Mouse (Mus musculus) kidney, adult 2 months (tissue): ENCODE measurements around the gene Sectm1b. TPM values are rescaled to one million over a fixed set of nuclear protein-coding genes. Genes with fewer than 3 reads are reported as not detected.

Experiments used
- DNase-seq: peaks from one replicate; pipeline ENCODE4 v3.0.0; 2021
- H3K27ac ChIP-seq: fragments of 200-500 bp; 2 replicates; pipeline ENCODE4 v1.5.1; 2012; ENCODE audit warnings: low read depth, low read length, control low read depth, inconsistent platforms; ENCODE audit not compliant: insufficient read depth
- H3K27me3 ChIP-seq: fragments of 200-500 bp; replicated peaks from 2 replicates; pipeline ENCODE4 v1.6.1; 2012; ENCODE audit warnings: mild to moderate bottlenecking, moderate library complexity, low read length, inconsistent platforms; ENCODE audit not compliant: control insufficient read depth, insufficient read depth
- H3K36me3 ChIP-seq: fragments of 200-500 bp; 2 replicates; pipeline ENCODE4 v1.6.1; 2012; ENCODE audit warnings: mild to moderate bottlenecking, moderate library complexity, low read length, inconsistent platforms; ENCODE audit not compliant: control insufficient read depth, insufficient read depth
- H3K4me1 ChIP-seq: fragments of 200-500 bp; 2 replicates; pipeline ENCODE4 v1.6.1; 2011; ENCODE audit warnings: low read length; ENCODE audit not compliant: control insufficient read depth, insufficient read depth
- H3K4me3 ChIP-seq: fragments of 200-500 bp; 2 replicates; pipeline ENCODE4 v1.5.1; 2011; ENCODE audit warnings: mild to moderate bottlenecking, low read depth, low read length, control low read depth; ENCODE audit not compliant: insufficient read depth
- CTCF ChIP-seq: fragments of 200-500 bp; conservative IDR thresholded peaks from 2 replicates; pipeline ENCODE4 v1.5.1; 2011; ENCODE audit warnings: low read depth, mild to moderate bottlenecking, control low read depth, low read length, moderate library complexity, mixed read lengths; ENCODE audit not compliant: insufficient read depth, insufficient read length
- POLR2A ChIP-seq: fragments of 200-500 bp; IDR thresholded peaks from one replicate; pipeline ENCODE4 v1.6.1; 2011; ENCODE audit warnings: low read depth, low read length, control low read depth
- WGBS: fragments of 180-500 bp; shearing (Covaris S2); methylation state at CpG from one replicate; pipeline ENCODE4 v1.1.7; 2018; 5-methylcytosine and 5-hydroxymethylcytosine counted together
- polyA plus RNA-seq: library from polyadenylated mRNA; depleted of rRNA; stranded (reverse); fragments of >200 nt; gene quantifications from 2 replicates; pipeline ENCODE4 v1.2.3, GENCODE M21; 2012

The Sectm1b gene
- polyA plus RNA-seq, 1 experiment, result 75.2 TPM

GRCm38 (mm10) chr11:121101124-121101805 lies 37.9 kb upstream of the Sectm1b start:
- peaks cover 24% of the 10 kb centered on the region for H3K4me1 ChIP-seq
- no peaks in the 10 kb centered on the region for H3K36me3 ChIP-seq
- 45% methylated on average over 4 of the region's 4 CpGs for WGBS
- peak overlapping the region; percentile 80 for H3K27ac ChIP-seq
- H3K27me3 ChIP-seq, result no peaks in the 10 kb centered on the region
- DNase-seq, result peak; percentile 76
- peak overlapping the region; percentile 27; the same call in 1 of the 2 replicates for H3K4me3 ChIP-seq
- TF ChIP-seq POLR2A (no peak), CTCF (no peak)

GRCm38 (mm10) chr11:121100692-121101091 lies 37.3 kb upstream of the Sectm1b start:
- DNase-seq, result peak; percentile 82
- Histone ChIP-seq H3K27ac (peak overlapping the region; percentile 88), H3K27me3 (no peaks in the 10 kb centered on the region), H3K36me3 (no peaks in the 10 kb centered on the region), H3K4me1 (peaks cover 24% of the 10 kb centered on the region), H3K4me3 (peak overlapping the region; percentile 27; the same call in 1 of the 2 replicates)
- TF ChIP-seq POLR2A (no peak), CTCF (no peak)
- 17% methylated on average over 7 of the region's 7 CpGs for WGBS

- H3K27ac ChIP-seq, result peak overlapping the region; percentile 88
- no peak for TF ChIP-seq POLR2A
- TF ChIP-seq CTCF, result no peak
- no peaks in the 10 kb centered on the region for H3K27me3 ChIP-seq
- DNase-seq, result peak; percentile 43
- peaks cover 24% of the 10 kb centered on the region for H3K4me1 ChIP-seq
- no peaks in the 10 kb centered on the region for H3K36me3 ChIP-seq
- 47% methylated on average over 7 of the region's 7 CpGs for WGBS
- H3K4me3 ChIP-seq, result no peak overlapping the region
These were observed 36.4 kb upstream of the Sectm1b start for GRCm38 (mm10) chr11:121099762-121100161.

GRCm38 (mm10) chr11:121092606-121093585 lies 29.5 kb upstream of the Sectm1b start:
- no peaks in the 10 kb centered on the region for H3K4me1 ChIP-seq
- TF ChIP-seq CTCF (no peak), POLR2A (no peak)
- no peaks in the 10 kb centered on the region for H3K27me3 ChIP-seq
- peak; percentile 65 for DNase-seq
- no peak overlapping the region for H3K27ac ChIP-seq
- 89% methylated on average over 14 of the region's 14 CpGs for WGBS
- H3K4me3 ChIP-seq, result no peak overlapping the region
- H3K36me3 ChIP-seq, result no peaks in the 10 kb centered on the region

GRCm38 (mm10) chr11:121090943-121091342 lies 27.6 kb upstream of the Sectm1b start:
- Histone ChIP-seq H3K4me1 (peaks cover 5% of the 10 kb centered on the region; the same call in 1 of the 2 replicates), H3K27ac (no peak overlapping the region), H3K36me3 (no peaks in the 10 kb centered on the region), H3K4me3 (no peak overlapping the region), H3K27me3 (no peaks in the 10 kb centered on the region)
- TF ChIP-seq CTCF (no peak), POLR2A (no peak)
- DNase-seq, result no peak
- WGBS, result 50% methylated on average over 4 of the region's 4 CpGs

- no peak for DNase-seq
- Histone ChIP-seq H3K36me3 (no peaks in the 10 kb centered on the region), H3K27ac (no peak overlapping the region), H3K4me3 (no peak overlapping the region), H3K27me3 (no peaks in the 10 kb centered on the region), H3K4me1 (peaks cover 5% of the 10 kb centered on the region; the same call in 1 of the 2 replicates)
- TF ChIP-seq CTCF (no peak), POLR2A (no peak)
- 92% methylated on average over 2 of the region's 2 CpGs for WGBS
These were observed 26.6 kb upstream of the Sectm1b start for GRCm38 (mm10) chr11:121089756-121090546.
